Mouse (Mus musculus) olfactory bulb, adult 2 months (tissue): ENCODE measurements around the gene Tenm2.

ENCODE experiments used
- CTCF ChIP-seq: fragments of 200-500 bp; IDR thresholded peaks from 2 replicates; pipeline ENCODE4 v1.5.1; 2012; ENCODE audit warnings: low read depth, mild to moderate bottlenecking, low read length, moderate library complexity; ENCODE audit not compliant: insufficient read depth
- POLR2A ChIP-seq: fragments of 200-500 bp; IDR thresholded peaks from 2 replicates; pipeline ENCODE4 v1.6.1; 2012; ENCODE audit warnings: mild to moderate bottlenecking, low read depth, low read length, moderate library complexity; ENCODE audit not compliant: insufficient read depth

DNA sequence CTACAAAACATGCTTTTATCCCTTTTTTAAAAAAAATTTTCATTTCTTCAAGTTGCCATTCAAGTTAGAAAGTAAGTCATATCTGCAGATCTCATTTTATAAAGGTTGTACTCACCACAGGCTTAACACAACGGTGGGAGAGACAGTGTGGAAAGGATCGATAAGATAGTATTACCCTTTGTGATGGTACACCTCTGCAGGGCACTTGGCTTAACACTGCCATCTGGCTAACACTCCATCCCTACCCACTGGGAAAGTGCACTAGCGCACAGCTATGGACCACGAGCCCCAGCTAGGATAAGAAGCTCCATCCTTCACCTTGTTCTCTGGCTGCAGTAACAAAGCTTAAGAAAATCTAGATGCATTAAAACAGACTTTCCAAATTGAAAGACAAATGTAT is 194.5 kb downstream of the Tenm2 start:
- TF ChIP-seq CTCF: no peak
- no peak for TF ChIP-seq POLR2A
